9 mouse cellular contexts compared by ENCODE assay signal in the genomic region with DNA sequence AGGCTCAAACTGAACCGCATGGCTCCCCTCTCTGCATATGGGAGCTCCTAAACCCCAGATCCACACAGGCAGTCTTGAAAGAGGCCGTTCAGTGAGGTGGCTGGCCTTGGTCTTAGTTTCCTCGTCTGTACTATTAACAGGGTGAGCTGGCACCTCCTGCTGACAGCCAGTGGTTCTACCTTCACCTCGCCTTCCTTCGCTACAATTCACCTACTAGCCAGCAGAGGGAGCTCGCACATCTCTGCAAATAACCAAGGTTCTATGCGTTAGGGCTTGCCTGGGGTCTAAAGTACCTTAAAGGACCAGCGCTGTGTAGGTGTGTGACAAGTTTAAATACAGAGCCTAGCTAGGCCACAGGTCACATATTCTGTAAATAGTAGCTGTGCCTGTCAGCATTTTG. TPM values are rescaled to one million over a fixed set of nuclear protein-coding genes. Genes with fewer than 3 reads are reported as not detected.
DNase-seq lines count a peak whose midpoint lies in the region; ATAC-seq and TF ChIP-seq lines count a peak whose summit lies in the region.
"Had no signal": no experiment of that assay in that cellular context is flagged by ENCODE, and none has a peak within 500 bp of the region (broad histone marks: within the 10 kb centered on the region; RNA-seq: fewer than 3 reads in every experiment).

No protein-coding gene starts in this region.

- H3K4me2 ChIP-seq in heart, embryonic 14.5 days (ENCODE audit: low read length): no peak overlapping the region
- no peak overlapping the region for H3K4me2 ChIP-seq in kidney, postnatal 0 days (ENCODE audit: low read length)
- H3K4me2 ChIP-seq: embryonic facial prominence, embryonic 15.5 days had no signal

- DNase-seq in CD4-positive helper T cell, adult 2 months (ENCODE audit: low read depth, low spot score): peak; percentile 86
- DNase-seq in kidney, postnatal 0 days (ENCODE audit: low spot score): peak; percentile 94
- peak; percentile 78 for DNase-seq in liver, adult 2 months (ENCODE audit: extremely low read depth, low read depth, low spot score)
- DNase-seq in naive thymus-derived CD4-positive, alpha-beta T cell, adult 2 months (ENCODE audit: low read depth): peak; percentile 89
- DNase-seq in spleen, postnatal 4 days (ENCODE audit: low spot score in 2 of 2): peak; percentile 79 to 89

- WGBS in heart, embryonic 14.5 days: 3% methylated on average over 8 of the region's 8 CpGs
- 5% methylated on average over 8 of the region's 8 CpGs for WGBS in kidney, postnatal 0 days
- 4% methylated on average over 8 of the region's 8 CpGs for WGBS in liver, adult 2 months

- H3K27me3 ChIP-seq in heart, embryonic 14.5 days (ENCODE audit: control insufficient read depth, insufficient read depth, low read length): no peaks in the 10 kb centered on the region
- H3K27me3 ChIP-seq in kidney, postnatal 0 days (ENCODE audit: insufficient read depth, low read length): no peaks in the 10 kb centered on the region
- no peaks in the 10 kb centered on the region for H3K27me3 ChIP-seq in liver, adult 2 months (ENCODE audit: control insufficient read depth, insufficient read depth, low read length)
- H3K27me3 ChIP-seq: embryonic facial prominence, embryonic 15.5 days had no signal

- peak; percentile 94 for TF ChIP-seq CTCF in bone marrow macrophage, adult 2 months (IDR thresholded peaks at IDR 0.05; ENCODE audit: low read depth, low read length)
- TF ChIP-seq CTCF in kidney, postnatal 0 days (IDR thresholded peaks at IDR 0.05; ENCODE audit: low read depth): peak; percentile 100
- TF ChIP-seq CTCF in liver, adult 2 months (IDR thresholded peaks at IDR 0.05; ENCODE audit: low read depth, low read length): peak; percentile 97

- no peaks in the 10 kb centered on the region for H3K9me3 ChIP-seq in heart, embryonic 14.5 days (ENCODE audit: control insufficient read depth, low read length)
- no peaks in the 10 kb centered on the region for H3K9me3 ChIP-seq in kidney, postnatal 0 days (replicated peaks; ENCODE audit: low read length)
- H3K9me3 ChIP-seq: embryonic facial prominence, embryonic 15.5 days had no signal

- peak; percentile 88 for ATAC-seq in erythroblast, adult 5-6 weeks (replicated peaks; ENCODE audit: low FRiP score, poor library complexity, severe bottlenecking)
- ATAC-seq in heart, embryonic 14.5 days (ENCODE audit: insufficient number of reproducible peaks, insufficient read depth, low FRiP score, low read depth): peak; percentile 37; the same call in 1 of the 2 replicates
- peak; percentile 67 for ATAC-seq in kidney, postnatal 0 days (replicated peaks; ENCODE audit: low FRiP score, low read depth)

- H3K36me3 ChIP-seq in heart, embryonic 14.5 days (ENCODE audit: control insufficient read depth, insufficient read depth, low read length): no peaks in the 10 kb centered on the region
- H3K36me3 ChIP-seq in kidney, postnatal 0 days (ENCODE audit: insufficient read depth, low read length): no peaks in the 10 kb centered on the region
- no peaks in the 10 kb centered on the region for H3K36me3 ChIP-seq in liver, adult 2 months (ENCODE audit: control insufficient read depth, insufficient read depth, low read length)
- H3K36me3 ChIP-seq: embryonic facial prominence, embryonic 15.5 days had no signal

- H3K9ac ChIP-seq in heart, embryonic 14.5 days (ENCODE audit: low read length): no peak overlapping the region
- H3K9ac ChIP-seq in kidney, postnatal 0 days (ENCODE audit: low read depth, low read length): no peak overlapping the region
- H3K9ac ChIP-seq in liver, adult 2 months (ENCODE audit: low read depth, low read length): no peak overlapping the region
- H3K9ac ChIP-seq: embryonic facial prominence, embryonic 15.5 days had no signal

- H3K27ac ChIP-seq in bone marrow macrophage, adult 2 months (ENCODE audit: insufficient read depth, low read depth, low read length): no peak overlapping the region
- no peak overlapping the region for H3K27ac ChIP-seq in heart, embryonic 14.5 days (replicated peaks in 1 of 2; ENCODE audit: control insufficient read depth in 1 of 2, insufficient read depth in 1 of 2, low read depth in 2 of 2, low read length in 2 of 2)
- H3K27ac ChIP-seq in kidney, postnatal 0 days: no peak overlapping the region
- H3K27ac ChIP-seq in liver, adult 2 months (replicated peaks; ENCODE audit: insufficient read depth, low read depth, low read length): no peak overlapping the region
- H3K27ac ChIP-seq: embryonic facial prominence, embryonic 15.5 days had no signal

- TF ChIP-seq POLR2A in bone marrow macrophage, adult 2 months (IDR thresholded peaks at IDR 0.05; ENCODE audit: borderline replicate concordance, low read depth, low read length): no peak
- TF ChIP-seq POLR2A in liver, adult 2 months (IDR thresholded peaks at IDR 0.05; ENCODE audit: extremely low read depth, insufficient read depth, low read length): no peak

- H3K79me2 ChIP-seq in liver, adult 2 months (ENCODE audit: control insufficient read depth, insufficient read depth, low read length): no peaks in the 10 kb centered on the region

- H3K4me1 ChIP-seq in bone marrow macrophage, adult 2 months (ENCODE audit: control insufficient read depth, insufficient read depth, low read length): peaks cover 11% of the 10 kb centered on the region
- no peaks in the 10 kb centered on the region for H3K4me1 ChIP-seq in heart, embryonic 14.5 days (ENCODE audit: control insufficient read depth in 2 of 2, insufficient read depth in 2 of 2, low read length in 2 of 2)
- H3K4me1 ChIP-seq in kidney, postnatal 0 days (replicated peaks; ENCODE audit: insufficient read depth, low read length): no peaks in the 10 kb centered on the region
- H3K4me1 ChIP-seq in liver, adult 2 months (ENCODE audit: control insufficient read depth, insufficient read depth, low read length): peaks cover 17% of the 10 kb centered on the region

- H3K4me3 ChIP-seq in bone marrow macrophage, adult 2 months (ENCODE audit: insufficient read depth, low read length): no peak overlapping the region
- H3K4me3 ChIP-seq in heart, embryonic 14.5 days (ENCODE audit: control insufficient read depth in 1 of 2, insufficient read depth in 1 of 2, low read depth in 1 of 2, low read length in 2 of 2): no peak overlapping the region
- no peak overlapping the region for H3K4me3 ChIP-seq in kidney, postnatal 0 days (replicated peaks; ENCODE audit: low read depth, low read length)
- H3K4me3 ChIP-seq in liver, adult 2 months (ENCODE audit: insufficient read depth, low read depth, low read length): no peak overlapping the region
- H3K4me3 ChIP-seq: embryonic facial prominence, embryonic 15.5 days had no signal

RNA-seq across cellular contexts. Expression of a gene that starts 9.9 kb away (rescaled TPM):
- not detected in 2 replicates for polyA plus RNA-seq in bone marrow macrophage, adult 2 months (2012; ENCODE audit: insufficient read depth, insufficient read length, missing spikeins)
- 1.5 TPM in 1 of 2 replicates, not detected in the other for total RNA-seq in erythroblast, adult 5-6 weeks (2015; ENCODE audit: low replicate concordance)
- not detected in 2 replicates for total RNA-seq in erythroblast, adult 5-6 weeks (2017; ENCODE audit: low replicate concordance)
- not detected in 2 replicates for polyA plus RNA-seq in heart, embryonic 14.5 days (2014; fragmentation: Nextera tagmentation; extraction: Ambion mirVana)
- polyA plus RNA-seq in kidney, postnatal 0 days (2015; fragmentation: Nextera tagmentation; extraction: Ambion mirVana): 0.13 TPM in 1 of 2 replicates, not detected in the other
- under 0.01 TPM in 1 of 2 replicates, not detected in the other for total RNA-seq in liver, adult 2 months (2014; rRNA removed)
- polyA plus RNA-seq in liver, adult 2 months (2012; rRNA removed): 0.06 and 0.07 TPM in 2 replicates
- polyA plus RNA-seq: embryonic facial prominence, embryonic 15.5 days had no signal

RNA-seq across cellular contexts. Expression of a gene that starts 28.5 kb away (rescaled TPM):
- polyA plus RNA-seq in bone marrow macrophage, adult 2 months (2012; ENCODE audit: insufficient read depth, insufficient read length, missing spikeins): 19.6 and 24.6 TPM in 2 replicates
- 17.9 and 33.9 TPM in 2 replicates for total RNA-seq in erythroblast, adult 5-6 weeks (2015; ENCODE audit: low replicate concordance)
- 8.2 and 22.6 TPM in 2 replicates for total RNA-seq in erythroblast, adult 5-6 weeks (2017; ENCODE audit: low replicate concordance)
- 132 and 150 TPM in 2 replicates for polyA plus RNA-seq in heart, embryonic 14.5 days (2014; fragmentation: Nextera tagmentation; extraction: Ambion mirVana)
- polyA plus RNA-seq in kidney, postnatal 0 days (2015; fragmentation: Nextera tagmentation; extraction: Ambion mirVana): 246 and 258 TPM in 2 replicates
- total RNA-seq in liver, adult 2 months (2014; rRNA removed): 17.9 and 21.8 TPM in 2 replicates
- polyA plus RNA-seq in liver, adult 2 months (2012; rRNA removed): 11.4 and 12.5 TPM in 2 replicates

Comparison
In these comparisons a context has a peak if more than half of its experiments do, and no peak if none do; other contexts are left out.
1. ATAC-seq: peak in every context shown above with its lines; median percentile 88 in erythroblast, adult 5-6 weeks; 67 in kidney, postnatal 0 days; 37 in heart, embryonic 14.5 days.